In the genomic region with DNA sequence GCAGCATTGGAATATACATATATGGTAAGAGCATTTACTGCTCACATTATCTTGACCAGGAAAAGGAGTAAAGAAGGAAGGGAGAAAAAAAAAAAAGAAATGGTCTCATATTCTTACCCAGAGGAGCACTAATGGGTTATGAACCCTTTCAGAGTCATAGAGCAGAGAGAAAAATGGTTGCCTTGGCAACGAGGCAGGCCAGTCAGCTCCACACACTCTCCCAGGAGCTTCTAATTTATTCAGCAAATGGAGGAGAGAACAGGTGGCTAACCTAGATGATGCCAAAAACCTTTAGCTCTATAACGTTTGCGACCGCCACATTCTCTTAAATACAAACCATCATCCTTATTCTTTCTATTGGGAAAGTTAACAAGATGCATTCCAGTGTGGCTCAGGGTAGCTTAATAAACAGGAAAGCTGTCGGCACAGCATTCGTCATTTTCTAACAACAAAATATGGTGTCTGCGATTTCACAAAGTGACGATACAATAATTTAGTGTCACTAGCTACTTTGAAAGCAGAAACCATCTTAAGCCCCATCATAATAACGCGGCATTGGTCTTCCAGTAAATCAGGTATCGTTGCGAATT, we compare ENCODE assay signal across 11 mouse cellular contexts.
DNase-seq lines count a peak whose midpoint lies in the region; ATAC-seq lines count a peak whose summit lies in the region.
"Had no signal": no experiment of that assay in that cellular context is flagged by ENCODE, and none has a peak within 500 bp of the region (broad histone marks: within the 10 kb centered on the region; RNA-seq: fewer than 3 reads in every experiment).

No protein-coding gene starts in this region.

- 85% methylated on average over 12 of the region's 12 CpGs for WGBS in midbrain, embryonic 11.5 days
- WGBS in midbrain, embryonic 10.5 days = 89% methylated on average over 12 of the region's 12 CpGs

- peak; percentile 77; the same call in 1 of the 2 replicates for ATAC-seq in midbrain, embryonic 11.5 days (ENCODE audit: low FRiP score)
- ATAC-seq: lung, postnatal 0 days had no signal

- no peaks in the 10 kb centered on the region for H3K9me3 ChIP-seq in midbrain, embryonic 11.5 days (ENCODE audit: control insufficient read depth, low read length)
- H3K9me3 ChIP-seq in midbrain, embryonic 10.5 days (replicated peaks) = no peaks in the 10 kb centered on the region; the same call in 1 of the 2 replicates

- no peak overlapping the region for H3K4me3 ChIP-seq in midbrain, embryonic 11.5 days (ENCODE audit: low read depth, low read length)
- H3K4me3 ChIP-seq in midbrain, embryonic 10.5 days = no peak overlapping the region
- H3K4me3 ChIP-seq: heart, embryonic 13.5 days had no signal

- no peaks in the 10 kb centered on the region for H3K36me3 ChIP-seq in midbrain, embryonic 11.5 days (ENCODE audit: control insufficient read depth, insufficient read depth, low read length)
- no peaks in the 10 kb centered on the region for H3K36me3 ChIP-seq in midbrain, embryonic 10.5 days
- H3K36me3 ChIP-seq: heart, embryonic 13.5 days had no signal

- H3K9ac ChIP-seq in midbrain, embryonic 11.5 days (ENCODE audit: low read length) = no peak overlapping the region
- H3K9ac ChIP-seq: heart, embryonic 13.5 days had no signal

- H3K4me1 ChIP-seq in midbrain, embryonic 11.5 days (ENCODE audit: control insufficient read depth, insufficient read depth, low read length) = peaks cover 17% of the 10 kb centered on the region
- peaks cover 35% of the 10 kb centered on the region for H3K4me1 ChIP-seq in midbrain, embryonic 10.5 days
- H3K4me1 ChIP-seq: heart, embryonic 13.5 days had no signal

- H3K27ac ChIP-seq in midbrain, embryonic 11.5 days (ENCODE audit: low read depth, low read length) = no peak overlapping the region
- no peak overlapping the region for H3K27ac ChIP-seq in midbrain, embryonic 10.5 days (replicated peaks)
- H3K27ac ChIP-seq: heart, embryonic 13.5 days had no signal

- H3K27me3 ChIP-seq in midbrain, embryonic 11.5 days (ENCODE audit: control insufficient read depth, insufficient read depth, low read length) = no peaks in the 10 kb centered on the region
- H3K27me3 ChIP-seq in midbrain, embryonic 10.5 days (ENCODE audit: low read depth, poor library complexity, severe bottlenecking) = no peaks in the 10 kb centered on the region
- H3K27me3 ChIP-seq: heart, embryonic 13.5 days had no signal

- no peak for DNase-seq in midbrain, embryonic 11.5 days (ENCODE audit: low spot score, missing footprints)
- no peak for DNase-seq in midbrain, embryonic 10.5 days (ENCODE audit: low spot score)
- peak; percentile 41 to 73 for DNase-seq in frontal cortex, adult 2 months (ENCODE audit: extremely low spot score in 1 of 2, low spot score in 1 of 2)
- peak; percentile 28 to 56 for DNase-seq in left cerebral cortex, postnatal 10 days (ENCODE audit: extremely low spot score in 1 of 2, low spot score in 2 of 2)
- peak; percentile 55 for DNase-seq in retina, postnatal 1 day
- DNase-seq in kidney, adult 8-10 months = no peak
- DNase-seq in thymus, postnatal 0 days (ENCODE audit: low spot score) = no peak
- DNase-seq: kidney, postnatal 10 days; thymus, adult 2 months had no signal

- H3K4me2 ChIP-seq in midbrain, embryonic 11.5 days = no peak overlapping the region
- H3K4me2 ChIP-seq: heart, embryonic 13.5 days had no signal

- intact Hi-C loops in left cerebral cortex, postnatal 10 days (cut with DNase I) = no loop called here

Comparison
In these comparisons a context has a peak if more than half of its experiments do, and no peak if none do; other contexts are left out.
1. DNase-seq: peak in frontal cortex, adult 2 months (2 of 2), left cerebral cortex, postnatal 10 days (2 of 2) and retina, postnatal 1 day (single experiment); none in midbrain, embryonic 11.5 days (single experiment), midbrain, embryonic 10.5 days (single experiment), kidney, adult 8-10 months (0 of 2) and thymus, postnatal 0 days (single experiment).